Mouse (Mus musculus) liver, embryonic 14.5 days (tissue): ENCODE data around the gene Agk. TPM values are rescaled to one million over a fixed set of nuclear protein-coding genes. Genes with fewer than 3 reads are reported as not detected.

Source experiments
- ATAC-seq: fragments of 200-750 bp; cut with Nextera tagmentation; 2 replicates; pipeline ENCODE4 v1.8.0; 2017; ENCODE audit warnings: moderate number of reproducible peaks, mild to moderate bottlenecking, moderate library complexity; ENCODE audit not compliant: insufficient read depth
- DNase-seq, 3 experiments: peaks; one replicate each; pipeline ENCODE4 v3.0.0-alpha.2; 2012 to 2013; ENCODE audit warnings: low read depth in 3 of 3, low spot score in 3 of 3
- H3K27ac ChIP-seq: fragments of 300-500 bp; sonication (generic); 2 replicates; pipeline ENCODE4 v1.5.1; 2014; ENCODE audit warnings: moderate library complexity, mild to moderate bottlenecking, control low read depth, inconsistent platforms
- H3K27me3 ChIP-seq: fragments of 300-500 bp; sonication (generic); 2 replicates; pipeline ENCODE4 v1.6.1; 2014; ENCODE audit warnings: mild to moderate bottlenecking, low read length, moderate library complexity; ENCODE audit not compliant: control insufficient read depth, insufficient read depth
- H3K36me3 ChIP-seq: fragments of 300-500 bp; sonication (generic); replicated peaks from 2 replicates; pipeline ENCODE4 v1.6.1; 2014; ENCODE audit warnings: low read depth; ENCODE audit not compliant: control insufficient read depth, insufficient read depth
- H3K4me1 ChIP-seq, 2 experiments: fragments of 200-500 bp in 1 of 2; fragments of 300-500 bp in 1 of 2; sonication (generic) in 1 of 2; replicated peaks; 2 replicates each; pipeline ENCODE4 v1.6.1; 2012 to 2014; ENCODE audit warnings: antibody characterized with exemption in 1 of 2, inconsistent platforms in 1 of 2, low read length in 1 of 2; ENCODE audit not compliant: control insufficient read depth in 2 of 2, insufficient read depth in 2 of 2
- H3K4me2 ChIP-seq: fragments of 300-500 bp; sonication (generic); 2 replicates; pipeline ENCODE4 v1.6.1; 2014; ENCODE audit warnings: low read depth, mild to moderate bottlenecking, control low read depth, moderate library complexity
- H3K4me3 ChIP-seq, 2 experiments: fragments of 200-500 bp in 1 of 2; fragments of 300-500 bp in 1 of 2; sonication (generic) in 1 of 2; 2 replicates each; pipeline ENCODE4 v1.5.1; 2012 to 2014; ENCODE audit warnings: low read depth in 2 of 2, low read length in 2 of 2, mild to moderate bottlenecking in 2 of 2, control low read depth in 1 of 2, inconsistent platforms in 1 of 2, moderate library complexity in 1 of 2; ENCODE audit not compliant: insufficient read depth in 1 of 2
- H3K9ac ChIP-seq: fragments of 300-500 bp; sonication (generic); replicated peaks from 2 replicates; pipeline ENCODE4 v1.6.1; 2014; ENCODE audit warnings: mild to moderate bottlenecking, control low read depth, moderate library complexity
- H3K9me3 ChIP-seq: fragments of 300-500 bp; sonication (generic); 2 replicates; pipeline ENCODE4 v1.6.1; 2016; ENCODE audit warnings: low read length, mixed read lengths; ENCODE audit not compliant: control insufficient read depth
- CTCF ChIP-seq: IDR thresholded peaks from 2 replicates; pipeline ENCODE4 v1.5.1; 2016; ENCODE audit warnings: antibody characterized with exemption, low read depth, control low read depth
- EP300 ChIP-seq: IDR thresholded peaks from 2 replicates; pipeline ENCODE4 v1.6.1; 2016; ENCODE audit warnings: antibody characterized with exemption, low read depth
- WGBS: fragments of 180-500 bp; shearing (Covaris S2); extraction: QIAGEN DNeasy Blood & Tissue Kit; methylation state at CpG from one replicate; pipeline ENCODE4 v1.1.7; 2014; ENCODE audit not compliant: insufficient replicate concordance; 5-methylcytosine and 5-hydroxymethylcytosine counted together
- polyA plus RNA-seq, 2 experiments: library from polyadenylated mRNA; depleted of rRNA in 1 of 2; stranded (reverse) in 1 of 2; unstranded in 1 of 2; fragments of >200 nt; fragmentation: Nextera tagmentation in 1 of 2; extraction: Ambion mirVana in 1 of 2; gene quantifications; 2 replicates each; pipeline versions ENCODE4 v1.2.1 to v1.2.3; 2012 to 2014

Agk gene
- polyA plus RNA-seq, 2 experiments = 7.5 to 12.0 TPM

- Histone ChIP-seq H3K27ac (no peak overlapping the region), H3K36me3 (peaks cover 2% of the 10 kb centered on the region; the same call in 1 of the 2 replicates), H3K9me3 (no peaks in the 10 kb centered on the region), H3K9ac (no peak overlapping the region), H3K4me3 (no peak overlapping the region), H3K4me1 (peaks cover 0 to 2% of the 10 kb centered on the region in 2 experiments; a peak in 1 of 4 replicates), H3K27me3 (no peaks in the 10 kb centered on the region), H3K4me2 (no peak overlapping the region)
- no peak for DNase-seq
- TF ChIP-seq CTCF = no peak
- TF ChIP-seq EP300 = no peak
- no peak for ATAC-seq
These were observed 25.9 kb downstream of the Agk start for GRCm38 (mm10) chr6:40350856-40351255.

- Histone ChIP-seq H3K9ac (no peak overlapping the region), H3K27ac (no peak overlapping the region), H3K9me3 (no peaks in the 10 kb centered on the region), H3K36me3 (peaks cover 2% of the 10 kb centered on the region; the same call in 1 of the 2 replicates), H3K4me3 (no peak overlapping the region), H3K4me1 (no peaks in the 10 kb centered on the region), H3K27me3 (no peaks in the 10 kb centered on the region), H3K4me2 (no peak overlapping the region)
- TF ChIP-seq CTCF (peak; percentile 38; the same call in 1 of the 2 replicates), EP300 (no peak)
- ATAC-seq = no peak
- WGBS = 78% methylated on average over 7 of the region's 7 CpGs
- no peak for DNase-seq
These were observed 28.4 kb downstream of the Agk start for GRCm38 (mm10) chr6:40353360-40353759.

- no peak overlapping the region for H3K4me2 ChIP-seq
- DNase-seq = no peak
- no peak for TF ChIP-seq EP300
- TF ChIP-seq CTCF = no peak
- no peak overlapping the region for H3K9ac ChIP-seq
- H3K27ac ChIP-seq = no peak overlapping the region
- ATAC-seq = no peak
- WGBS = 75% methylated on average over 6 of the region's 6 CpGs
- H3K9me3 ChIP-seq = no peaks in the 10 kb centered on the region
- H3K27me3 ChIP-seq = no peaks in the 10 kb centered on the region
- no peaks in the 10 kb centered on the region for H3K4me1 ChIP-seq
- H3K36me3 ChIP-seq = no peaks in the 10 kb centered on the region
- H3K4me3 ChIP-seq = no peak overlapping the region
These were observed 46.1 kb downstream of the Agk start for GRCm38 (mm10) chr6:40371031-40371430.

GRCm38 (mm10) chr6:40380181-40380580 is 55.2 kb downstream of the Agk start:
- H3K9me3 ChIP-seq = no peaks in the 10 kb centered on the region
- DNase-seq (no peak), ATAC-seq (no peak)
- 65% methylated on average over 3 of the region's 3 CpGs for WGBS
- no peaks in the 10 kb centered on the region for H3K27me3 ChIP-seq
- H3K4me2 ChIP-seq = no peak overlapping the region
- TF ChIP-seq EP300 (no peak), CTCF (no peak)
- no peak overlapping the region for H3K9ac ChIP-seq
- H3K4me3 ChIP-seq = no peak overlapping the region
- H3K27ac ChIP-seq = no peak overlapping the region
- H3K36me3 ChIP-seq = no peaks in the 10 kb centered on the region
- H3K4me1 ChIP-seq = no peaks in the 10 kb centered on the region

- 77% methylated on average over 4 of the region's 4 CpGs for WGBS
- H3K27ac ChIP-seq = no peak overlapping the region
- no peak for TF ChIP-seq CTCF
- TF ChIP-seq EP300 = no peak
- H3K9me3 ChIP-seq = no peaks in the 10 kb centered on the region
- no peak for DNase-seq
- H3K4me1 ChIP-seq = no peaks in the 10 kb centered on the region
- H3K4me3 ChIP-seq = no peak overlapping the region
- no peak overlapping the region for H3K4me2 ChIP-seq
- no peaks in the 10 kb centered on the region for H3K27me3 ChIP-seq
- H3K36me3 ChIP-seq = no peaks in the 10 kb centered on the region
- no peak for ATAC-seq
- no peak overlapping the region for H3K9ac ChIP-seq
These were observed 56.9 kb downstream of the Agk start for GRCm38 (mm10) chr6:40381908-40382307.
